Mouse (Mus musculus) left cerebral cortex, postnatal 4 days (tissue): ENCODE measurements at regions not wholly inside any gene's neighbourhood (a gene's known extent, or its start where the extent isn't known, plus 50 kb on each side); places are given as distances from the start of the nearest gene placed in this dataset.
A peak's percentile ranks its signal among the peaks of the same experiment; 100 is the strongest.

ENCODE experiments used
- DNase-seq: peaks from one replicate; pipeline ENCODE4 v3.0.0-alpha.2; 2022
- intact Hi-C: fragments of 180-260 bp; cut with DNase I; formaldehyde crosslinking; loops from one replicate; pipeline ENCODE4 v1.15.1; 2025

GRCm38 (mm10) chr3:35688111-35688510 lies 65.8 kb upstream of the Atp11b start:
- intact Hi-C loops = no loop called here
- no peak for DNase-seq

- peak; percentile 3 for DNase-seq
- intact Hi-C loops = no loop called here
Observed at GRCm38 (mm10) chr3:35688781-35689180, 65.1 kb upstream of the Atp11b start.

DNA sequence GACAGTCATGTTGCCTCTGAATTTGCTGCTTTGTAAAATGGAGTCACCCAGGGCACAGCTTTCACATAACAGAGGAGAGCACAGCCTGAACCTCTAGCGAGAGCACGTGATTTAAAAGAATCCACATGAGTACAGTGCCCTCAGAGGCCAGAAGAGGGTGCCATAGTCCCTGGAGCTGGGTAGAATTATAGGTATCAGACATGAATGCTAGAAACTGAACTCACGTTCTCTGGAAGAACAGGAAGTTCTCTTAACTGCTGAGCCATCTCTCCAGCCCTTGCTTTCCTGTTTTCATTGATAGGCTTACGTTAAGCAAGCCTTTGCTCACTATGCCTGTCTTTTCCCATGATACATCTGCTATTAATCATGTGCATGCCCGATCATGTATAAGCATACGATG lies 60.9 kb upstream of the Atp11b start:
- peak; percentile 50 for DNase-seq
- intact Hi-C loops = loop anchor here (5.0 kb wide), 2 partner anchors 279 to 369 kb away; no protein-coding TSS in a partner anchor

- intact Hi-C loops = loop anchor here (5.0 kb wide), 2 partner anchors 279 to 369 kb away; no protein-coding TSS in a partner anchor
- DNase-seq = no peak
Observed at GRCm38 (mm10) chr3:35693551-35693950, 60.4 kb upstream of the Atp11b start.

- intact Hi-C loops = loop anchor here (5.0 kb wide), 2 partner anchors 278 to 368 kb away; no protein-coding TSS in a partner anchor
- DNase-seq = no peak
Observed at GRCm38 (mm10) chr3:35694241-35694640, 59.7 kb upstream of the Atp11b start.

GRCm38 (mm10) chr3:35695859-35696258 lies 58.0 kb upstream of the Atp11b start:
- no peak for DNase-seq
- intact Hi-C loops = no loop called here

DNA sequence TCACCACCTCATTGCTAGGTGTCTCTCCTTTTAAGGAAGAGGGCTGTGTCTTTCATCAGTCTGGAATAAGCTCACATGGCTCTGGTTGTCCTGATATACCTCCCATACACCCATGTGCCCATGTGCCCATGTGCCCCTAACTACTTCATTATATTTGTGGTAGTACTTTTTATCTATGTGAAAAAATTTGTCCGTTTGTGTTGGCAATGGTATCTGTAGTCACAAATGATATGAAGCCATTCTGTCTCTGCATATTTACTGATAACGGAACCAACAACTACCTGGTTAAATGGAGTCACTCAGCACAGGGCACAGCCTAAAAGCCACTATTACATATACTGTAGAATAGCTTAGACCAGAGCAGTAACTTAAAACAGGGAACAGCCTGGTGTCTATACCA lies 54.6 kb upstream of the Atp11b start:
- DNase-seq = no peak
- intact Hi-C loops = no loop called here

- intact Hi-C loops = no loop called here
- no peak for DNase-seq
Observed at GRCm38 (mm10) chr3:35699979-35700378, 53.9 kb upstream of the Atp11b start.

- intact Hi-C loops = no loop called here
- DNase-seq = no peak
Observed at GRCm38 (mm10) chr3:35703528-35704327, 50.2 kb upstream of the Atp11b start.
